In genomic region chr5:139554478-139555335, GRCm38 (mm10) we compare ENCODE assay signal across 17 mouse cellular contexts. TPM values are rescaled to one million over a fixed set of nuclear protein-coding genes. Genes with fewer than 3 reads are reported as not detected.
DNase-seq lines count a peak whose midpoint lies in the region; ATAC-seq and TF ChIP-seq lines count a peak whose summit lies in the region.
"Had no signal": no experiment of that assay in that cellular context is flagged by ENCODE, and none has a peak within 500 bp of the region (broad histone marks: within the 10 kb centered on the region; RNA-seq: fewer than 3 reads in every experiment).

No protein-coding gene starts in this region.

- no peak overlapping the region for H3K4me2 ChIP-seq in hindbrain, postnatal 0 days (ENCODE audit: low read depth, low read length)
- 0 out of 2 replicates have a peak overlapping the region, but pooled peaks have one; percentile 15 for H3K4me2 ChIP-seq in hindbrain, embryonic 13.5 days
- H3K4me2 ChIP-seq in midbrain, embryonic 15.5 days, result no peak overlapping the region
- H3K4me2 ChIP-seq: heart, embryonic 15.5 days; intestine, embryonic 15.5 days had no signal

- intact Hi-C loops in heart, postnatal 14 days (cut with DNase I), result no loop called here

- H3K9ac ChIP-seq in hindbrain, postnatal 0 days (replicated peaks; ENCODE audit: low read length), result no peak overlapping the region
- 0 out of 2 replicates have a peak overlapping the region, but pooled peaks have one; percentile 29 for H3K9ac ChIP-seq in hindbrain, embryonic 13.5 days
- H3K9ac ChIP-seq in midbrain, embryonic 15.5 days, result no peak overlapping the region
- H3K9ac ChIP-seq: heart, embryonic 15.5 days; intestine, embryonic 15.5 days had no signal

- H3K4me1 ChIP-seq in hindbrain, embryonic 10.5 days (replicated peaks), result peaks cover 69% of the 10 kb centered on the region
- H3K4me1 ChIP-seq in hindbrain, postnatal 0 days (ENCODE audit: insufficient read depth, low read length), result peaks cover 24% of the 10 kb centered on the region
- peaks cover 84% of the 10 kb centered on the region for H3K4me1 ChIP-seq in hindbrain, embryonic 13.5 days (replicated peaks)
- H3K4me1 ChIP-seq in midbrain, embryonic 15.5 days, result peaks cover 68% of the 10 kb centered on the region

- H3K9me3 ChIP-seq in hindbrain, embryonic 10.5 days, result no peaks in the 10 kb centered on the region
- H3K9me3 ChIP-seq in hindbrain, postnatal 0 days (ENCODE audit: low read length), result no peaks in the 10 kb centered on the region
- H3K9me3 ChIP-seq in hindbrain, embryonic 13.5 days, result no peaks in the 10 kb centered on the region
- H3K9me3 ChIP-seq in midbrain, embryonic 15.5 days, result no peaks in the 10 kb centered on the region
- H3K9me3 ChIP-seq: heart, embryonic 15.5 days; intestine, embryonic 15.5 days had no signal

- H3K4me3 ChIP-seq in hindbrain, embryonic 10.5 days, result no peak overlapping the region
- H3K4me3 ChIP-seq in hindbrain, postnatal 0 days (ENCODE audit: low read length), result no peak overlapping the region
- no peak overlapping the region for H3K4me3 ChIP-seq in hindbrain, embryonic 13.5 days
- H3K4me3 ChIP-seq in midbrain, embryonic 15.5 days, result no peak overlapping the region
- H3K4me3 ChIP-seq: heart, embryonic 15.5 days; intestine, embryonic 15.5 days had no signal

- no peak for ATAC-seq in hindbrain, postnatal 0 days
- ATAC-seq in hindbrain, embryonic 13.5 days (ENCODE audit: low FRiP score), result no peak
- no peak for ATAC-seq in midbrain, embryonic 15.5 days (replicated peaks)
- ATAC-seq: CD4-positive, CD25-positive, alpha-beta regulatory T cell, adult 4 months; intestine, embryonic 15.5 days had no signal

- H3K27ac ChIP-seq in hindbrain, embryonic 10.5 days, result no peak overlapping the region
- H3K27ac ChIP-seq in hindbrain, postnatal 0 days, result no peak overlapping the region; the same call in 1 of the 2 replicates
- peak overlapping the region; percentile 60 for H3K27ac ChIP-seq in hindbrain, embryonic 13.5 days
- H3K27ac ChIP-seq in midbrain, embryonic 15.5 days, result peak overlapping the region; percentile 40; the same call in 1 of the 2 replicates
- H3K27ac ChIP-seq: heart, embryonic 15.5 days; intestine, embryonic 15.5 days had no signal

- 1% methylated on average over 28 of the region's 28 CpGs for WGBS in hindbrain, embryonic 10.5 days
- 12% methylated on average over 28 of the region's 28 CpGs for WGBS in hindbrain, postnatal 0 days
- WGBS in hindbrain, embryonic 13.5 days, result 3% methylated on average over 28 of the region's 28 CpGs
- 5% methylated on average over 28 of the region's 28 CpGs for WGBS in midbrain, embryonic 15.5 days

- H3K27me3 ChIP-seq in hindbrain, embryonic 10.5 days (ENCODE audit: insufficient read depth, poor library complexity, severe bottlenecking), result peaks cover 99% of the 10 kb centered on the region
- peaks cover 17% of the 10 kb centered on the region; the same call in 1 of the 2 replicates for H3K27me3 ChIP-seq in hindbrain, postnatal 0 days (ENCODE audit: insufficient read depth, low read length)
- peaks cover 83% of the 10 kb centered on the region for H3K27me3 ChIP-seq in hindbrain, embryonic 13.5 days
- H3K27me3 ChIP-seq in midbrain, embryonic 15.5 days (replicated peaks), result peaks cover 52% of the 10 kb centered on the region

- H3K36me3 ChIP-seq in hindbrain, embryonic 10.5 days, result no peaks in the 10 kb centered on the region
- no peaks in the 10 kb centered on the region for H3K36me3 ChIP-seq in hindbrain, postnatal 0 days (ENCODE audit: insufficient read depth, low read length)
- no peaks in the 10 kb centered on the region for H3K36me3 ChIP-seq in hindbrain, embryonic 13.5 days
- H3K36me3 ChIP-seq in midbrain, embryonic 15.5 days (replicated peaks), result no peaks in the 10 kb centered on the region
- H3K36me3 ChIP-seq: heart, embryonic 15.5 days; intestine, embryonic 15.5 days had no signal

- TF ChIP-seq CTCF in hindbrain, postnatal 0 days (IDR thresholded peaks at IDR 0.05; ENCODE audit: low read depth), result no peak

- peak; percentile 46 for DNase-seq in hindbrain, embryonic 10.5 days (ENCODE audit: low spot score)
- no peak for DNase-seq in hindbrain, postnatal 0 days (ENCODE audit: low spot score)
- DNase-seq in embryo, embryonic 11 days, result peak; percentile 52
- DNase-seq in gastrocnemius, postnatal 4 days (ENCODE audit: low spot score in 2 of 2), result no peak
- no peak for DNase-seq in heart, postnatal 14 days
- DNase-seq in testis, postnatal 14 days (ENCODE audit: low spot score), result no peak
- DNase-seq: gastrocnemius, postnatal 36 days; lung, adult 2 months; retina, postnatal 1 day had no signal

RNA-seq across cellular contexts. Expression of gene Uncx, which starts 11.4 kb away (rescaled TPM):
- 14.0 and 61.1 TPM in 2 replicates for polyA plus RNA-seq in hindbrain, embryonic 10.5 days (2016; fragmentation: Nextera tagmentation; extraction: Ambion mirVana)
- total RNA-seq in hindbrain, postnatal 0 days (2014; rRNA removed), result 31.3 and 47.0 TPM in 2 replicates
- 30.6 and 34.6 TPM in 2 replicates for polyA plus RNA-seq in hindbrain, postnatal 0 days (2015; fragmentation: Nextera tagmentation; extraction: Ambion mirVana)
- 48.8 and 60.7 TPM in 2 replicates for polyA plus RNA-seq in hindbrain, embryonic 13.5 days (2015; fragmentation: Nextera tagmentation; extraction: Ambion mirVana)
- polyA plus RNA-seq in midbrain, embryonic 15.5 days (2015; fragmentation: Nextera tagmentation; extraction: Ambion mirVana), result 43.5 and 48.8 TPM in 2 replicates
- not detected for total RNA-seq in gastrocnemius, postnatal 4 days (2021)
- not detected for total RNA-seq in heart, postnatal 14 days (2021)
- total RNA-seq: gastrocnemius, postnatal 36 days; layer of hippocampus, adult 8-10 months had no signal
- polyA plus RNA-seq: CD4-positive, CD25-positive, alpha-beta regulatory T cell, adult 4 months; cortical plate, adult 2 months; heart, embryonic 15.5 days; intestine, embryonic 15.5 days; lung, adult 2 months; spleen, adult 2 months had no signal

Comparison
In these comparisons a context has a peak if more than half of its experiments do, and no peak if none do; other contexts are left out.
1. DNase-seq: peak in hindbrain, embryonic 10.5 days (single experiment) and embryo, embryonic 11 days (single experiment); none in hindbrain, postnatal 0 days (single experiment), gastrocnemius, postnatal 4 days (0 of 2), heart, postnatal 14 days (0 of 2) and testis, postnatal 14 days (single experiment).
2. H3K27ac ChIP-seq: peak in hindbrain, embryonic 13.5 days (single experiment) and midbrain, embryonic 15.5 days (single experiment); none in hindbrain, embryonic 10.5 days (single experiment) and hindbrain, postnatal 0 days (single experiment).